Mouse (Mus musculus): Measurements from ENCODE around the gene Mgat1. TPM values are rescaled to one million over a fixed set of nuclear protein-coding genes. Genes with fewer than 3 reads are reported as not detected.

Mgat1 gene
- total and polyA plus RNA-seq, 3 experiments, result 67.7 to 83.2 (median 80.9) TPM

GRCm38 (mm10) chr11:49271334-49271733 is 27.3 kb downstream of the Mgat1 start:
- TF ChIP-seq ETS1 (conservative IDR thresholded peaks at IDR 0.05; ENCODE audit: low read depth, low read length), result no peak
- no peak for TF ChIP-seq PAX5 (IDR thresholded peaks at IDR 0.05; ENCODE audit: low read length)
- TF ChIP-seq HCFC1 (IDR thresholded peaks at IDR 0.05; ENCODE audit: low read depth, low read length), result no peak
- no peak; the same call in 1 of the 2 replicates for TF ChIP-seq MEF2A (IDR thresholded peaks at IDR 0.05; ENCODE audit: borderline replicate concordance, low read depth, low read length)
- TF ChIP-seq JUND (conservative IDR thresholded peaks at IDR 0.05; ENCODE audit: low read depth, low read length), result no peak; the same call in 1 of the 2 replicates
- TF ChIP-seq ZC3H11A (IDR thresholded peaks at IDR 0.05; ENCODE audit: low read depth, low read length), result peak; percentile 92
- TF ChIP-seq JUN (IDR thresholded peaks at IDR 0.05; ENCODE audit: insufficient read depth, low read depth, low read length), result no peak
- no peak for TF ChIP-seq ZKSCAN1 (IDR thresholded peaks at IDR 0.05; ENCODE audit: borderline replicate concordance, low read depth, low read length)
- no peak for TF ChIP-seq POLR2A (IDR thresholded peaks at IDR 0.05; ENCODE audit: low read depth, low read length)
- no peak for TF ChIP-seq USF2 (conservative IDR thresholded peaks at IDR 0.05; ENCODE audit: low read depth, low read length)
- TF ChIP-seq RAD21 (IDR thresholded peaks at IDR 0.05; ENCODE audit: low read depth, low read length), result peak; percentile 86
- peak; percentile 72 to 95 for TF ChIP-seq CTCF (conservative IDR thresholded peaks at IDR 0.05 in 1 of 2, IDR thresholded peaks at IDR 0.05 in 1 of 2; ENCODE audit: low read depth in 2 of 2, low read length in 2 of 2)
- TF ChIP-seq UBTF (IDR thresholded peaks at IDR 0.05; ENCODE audit: low read depth, low read length), result no peak
- TF ChIP-seq SMC3 (IDR thresholded peaks at IDR 0.05; ENCODE audit: low read depth, low read length), result peak; percentile 95
- TF ChIP-seq IRF4 (IDR thresholded peaks at IDR 0.05; ENCODE audit: low read depth, low read length), result peak; percentile 45; the same call in 1 of the 2 replicates
- TF ChIP-seq USF1 (IDR thresholded peaks at IDR 0.05; ENCODE audit: low read depth, low read length), result no peak
- no peak for TF ChIP-seq MAZ (IDR thresholded peaks at IDR 0.05; ENCODE audit: low read depth, low read length)
- TF ChIP-seq CHD2 (IDR thresholded peaks at IDR 0.05; ENCODE audit: low read length), result no peak
- TF ChIP-seq POLR2AphosphoS2 (IDR thresholded peaks at IDR 0.05; ENCODE audit: low read depth, low read length), result no peak
- no peak for TF ChIP-seq TCF12 (IDR thresholded peaks at IDR 0.05; ENCODE audit: low read depth, low read length)
- no peak for TF ChIP-seq NRF1 (IDR thresholded peaks at IDR 0.05; ENCODE audit: low read depth, low read length)
- no peak for TF ChIP-seq MXI1 (IDR thresholded peaks at IDR 0.05; ENCODE audit: low read depth, low read length)
- TF ChIP-seq ZNF384 (IDR thresholded peaks at IDR 0.05; ENCODE audit: low read depth, low read length), result 0 out of 2 replicates have a peak, but pooled peaks have one; percentile 6
- no peak for TF ChIP-seq NELFE (IDR thresholded peaks at IDR 0.05; ENCODE audit: low read depth, low read length)
- TF ChIP-seq MAFK (IDR thresholded peaks at IDR 0.05; ENCODE audit: insufficient replicate concordance, low read length), result no peak
- TF ChIP-seq ZMIZ1 (IDR thresholded peaks at IDR 0.05; ENCODE audit: low read depth, low read length), result no peak
- TF ChIP-seq ELF1 (IDR thresholded peaks at IDR 0.05; ENCODE audit: low read depth, low read length), result no peak
- no peak for TF ChIP-seq MAX (IDR thresholded peaks at IDR 0.05; ENCODE audit: low read length)
- 0 out of 2 replicates have a peak, but pooled peaks have one; percentile 26 for TF ChIP-seq MYC (IDR thresholded peaks at IDR 0.05; ENCODE audit: low read depth, low read length)
- TF ChIP-seq GABPA (IDR thresholded peaks at IDR 0.05; ENCODE audit: insufficient replicate concordance, low read depth, low read length), result no peak
- TF ChIP-seq CHD1 (IDR thresholded peaks at IDR 0.05; ENCODE audit: low read depth, low read length), result no peak
- no peak for TF ChIP-seq KAT2A (IDR thresholded peaks at IDR 0.05; ENCODE audit: insufficient replicate concordance, low read length)
- no peak for TF ChIP-seq RCOR1 (conservative IDR thresholded peaks at IDR 0.05; ENCODE audit: low read depth, low read length)
- peak; percentile 96 for TF ChIP-seq E2F4 (IDR thresholded peaks at IDR 0.05; ENCODE audit: insufficient replicate concordance, low read depth, low read length)
- TF ChIP-seq BHLHE40 (IDR thresholded peaks at IDR 0.05; ENCODE audit: low read depth, low read length), result no peak
- TF ChIP-seq TBP (conservative IDR thresholded peaks at IDR 0.05; ENCODE audit: low read depth, low read length), result no peak
- peak; percentile 42; the same call in 1 of the 2 replicates for TF ChIP-seq SIN3A (IDR thresholded peaks at IDR 0.05; ENCODE audit: low read length)
- no peak for TF ChIP-seq EP300 (IDR thresholded peaks at IDR 0.05; ENCODE audit: low read length)
- in situ Hi-C loops (cut with MboI; ENCODE audit: low pct_ligation_motif_present, low pct_unique_long_range_greater_than_20kb, low sequenced_read_pairs) (loop anchor here (25.0 kb wide), 1 partner anchor 159 kb away; the partner anchor contains the start of gene Olfr1396), dilution Hi-C loops (cut with MboI; ENCODE audit: extremely low pct_ligation_motif_present, extremely low pct_unique_long_range_greater_than_20kb, low sequenced_read_pairs) (no loop called here)
- Histone ChIP-seq H3K79me2 (replicated peaks; ENCODE audit: control insufficient read depth, extremely low read depth, insufficient read depth, poor library complexity, severe bottlenecking) (no peaks in the 10 kb centered on the region), H3K4me1 (ENCODE audit: control insufficient read depth in 1 of 2, insufficient read depth in 2 of 2) (peaks cover 0 to 3% of the 10 kb centered on the region in 2 experiments; a peak in 2 of 4 replicates), H3K9me3 (replicated peaks; ENCODE audit: low read length) (no peaks in the 10 kb centered on the region), H3K27ac (ENCODE audit: insufficient read depth, low read depth) (no peak overlapping the region), H3K36me3 (replicated peaks in 1 of 2; ENCODE audit: control insufficient read depth in 1 of 2, insufficient read depth in 1 of 2, low read length in 1 of 2) (peaks cover 4 to 14% of the 10 kb centered on the region in 2 experiments), H3K27me3 (replicated peaks) (no peaks in the 10 kb centered on the region), H3K4me2 (ENCODE audit: insufficient read depth, low read depth, poor library complexity, severe bottlenecking) (no peak overlapping the region), H3K9ac (ENCODE audit: insufficient read depth, low read depth) (no peak overlapping the region), H3K4me3 (replicated peaks in 1 of 3; ENCODE audit: low read depth in 2 of 3, low read length in 2 of 3, poor library complexity in 1 of 3) (no peak overlapping the region)
- peak; percentile 91 for DNase-seq (ENCODE audit: extremely low read depth)
